ENCODE assay signal across 22 mouse cellular contexts in the genomic region with DNA sequence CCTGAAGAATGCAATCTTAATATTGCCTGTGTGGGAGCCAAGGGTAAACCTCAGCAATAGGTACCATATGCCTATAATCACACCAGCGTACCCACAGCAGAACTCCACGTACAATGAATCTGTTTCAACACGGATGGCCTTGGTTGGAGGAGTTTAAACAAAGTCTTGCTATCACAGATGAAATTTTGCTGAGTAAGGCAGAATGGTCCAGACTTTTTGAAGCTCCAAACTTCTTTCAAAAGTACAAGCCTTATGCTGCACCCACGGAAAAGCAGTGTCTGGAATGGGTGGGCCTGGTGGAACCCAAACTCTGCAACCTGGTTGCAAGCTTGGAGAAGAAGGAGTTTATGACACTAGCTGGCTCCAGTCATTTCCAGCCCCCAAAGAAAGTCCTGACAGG. TPM values are rescaled to one million over a fixed set of nuclear protein-coding genes. Genes with fewer than 3 reads are reported as not detected.
"Had no signal": no experiment of that assay in that cellular context is flagged by ENCODE, and none has a peak within 500 bp of the region (broad histone marks: within the 10 kb centered on the region; RNA-seq: fewer than 3 reads in every experiment).

No protein-coding gene starts in this region.

- H3K9ac ChIP-seq: lung, embryonic 14.5 days; midbrain, embryonic 12.5 days; neural tube, embryonic 13.5 days; neural tube, embryonic 15.5 days; stomach, embryonic 15.5 days had no signal

- H3K4me1 ChIP-seq: midbrain, embryonic 10.5 days; midbrain, embryonic 12.5 days; neural tube, embryonic 13.5 days; neural tube, embryonic 15.5 days; stomach, embryonic 15.5 days had no signal

- H3K9me3 ChIP-seq: midbrain, embryonic 10.5 days; midbrain, embryonic 12.5 days; neural tube, embryonic 13.5 days; neural tube, embryonic 15.5 days; stomach, embryonic 15.5 days had no signal

- H3K4me3 ChIP-seq: midbrain, embryonic 10.5 days; midbrain, embryonic 12.5 days; myocyte; neural tube, embryonic 13.5 days; neural tube, embryonic 15.5 days; stomach, embryonic 15.5 days had no signal

- H3K27ac ChIP-seq: midbrain, embryonic 10.5 days; midbrain, embryonic 12.5 days; neural tube, embryonic 13.5 days; neural tube, embryonic 15.5 days; stomach, embryonic 15.5 days; stomach, postnatal 0 days had no signal

- DNase-seq: lung, adult 18-20 months; lung, embryonic 14.5 days; lung, postnatal 10 days; lung, postnatal 4 days; midbrain, embryonic 14.5 days; retina, postnatal 1 day; right cerebral cortex, adult 18-20 months; right cerebral cortex, postnatal 25 days; right cerebral cortex, postnatal 4 days; thymus, adult 2 months; thymus, postnatal 25 days; thymus, postnatal 4 days had no signal

- H3K36me3 ChIP-seq: midbrain, embryonic 10.5 days; midbrain, embryonic 12.5 days; neural tube, embryonic 13.5 days; neural tube, embryonic 15.5 days; stomach, embryonic 15.5 days had no signal

- H3K27me3 ChIP-seq: neural tube, embryonic 15.5 days; stomach, embryonic 15.5 days had no signal

RNA-seq across cellular contexts. Expression of gene Mal, which starts 32.7 kb away (rescaled TPM):
- total RNA-seq: megakaryocyte-erythroid progenitor cell, adult 5-6 weeks had no signal
- polyA plus RNA-seq: liver, embryonic 16.5 days had no signal

RNA-seq across cellular contexts. Expression of gene Mall, which starts 40.5 kb away (rescaled TPM):
- total RNA-seq: megakaryocyte, adult 5-6 weeks; megakaryocyte-erythroid progenitor cell, adult 5-6 weeks had no signal
- polyA plus RNA-seq: myocyte had no signal
